Mouse (Mus musculus) CD8-positive naive resting alpha-beta T cell, adult 57 days (primary cell): Measurements from ENCODE around the gene Gm11559. TPM values are rescaled to one million over a fixed set of nuclear protein-coding genes. Genes with fewer than 3 reads are reported as not detected.

Source experiments
- total RNA-seq: library from RNA; stranded (reverse); gene quantifications from one replicate; pipeline ENCODE4 v1.2.4, GENCODE M21; 2023

Gm11559 gene
- total RNA-seq = not detected

DNA sequence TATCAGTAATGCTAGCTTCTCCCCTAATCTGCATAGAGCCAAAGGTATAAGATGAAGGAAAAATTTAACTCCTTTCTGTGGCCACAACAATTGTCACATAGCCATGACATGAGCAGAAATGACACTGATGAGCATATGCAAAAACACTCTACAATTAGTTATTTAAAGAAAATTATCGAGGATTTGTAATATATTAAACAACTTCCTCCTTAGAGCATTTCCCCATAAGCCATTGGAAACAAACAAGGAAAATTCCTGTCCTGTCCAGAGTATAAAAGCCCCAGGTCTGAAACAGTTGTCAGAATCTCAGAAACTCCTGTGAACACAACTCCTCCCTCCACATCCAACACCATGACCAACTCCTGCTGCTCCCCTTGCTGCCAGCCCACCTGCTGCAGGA lies at the start of gene Gm11559:
Gene Gm11559, plus strand, starts transcription at position 301 of the 400 bp plus-strand sequence.

DNA sequence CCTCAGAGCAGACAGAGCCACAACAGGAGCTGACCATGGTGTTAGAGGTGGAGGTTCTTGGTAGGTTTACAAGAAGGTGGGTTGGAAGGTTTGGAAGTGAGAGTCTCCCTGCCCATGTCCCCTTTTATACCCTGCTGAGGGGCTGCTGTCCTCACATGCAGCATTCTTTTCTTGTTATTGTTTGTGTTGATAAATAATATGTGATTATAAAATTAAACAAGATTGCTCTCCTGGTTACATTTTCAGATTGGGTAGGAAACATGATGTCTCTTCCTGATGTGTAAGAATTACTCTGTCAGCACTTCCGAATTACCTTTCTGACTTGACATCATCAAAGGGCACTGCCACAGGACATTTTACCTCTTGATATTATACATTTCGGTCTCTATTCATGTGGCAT lies 48.7 kb upstream of the Gm11559 start, which contains the start of gene Gm11564:
Gene Gm11564, minus strand, starts transcription at position 101 of the 400 bp plus-strand sequence.

DNA sequence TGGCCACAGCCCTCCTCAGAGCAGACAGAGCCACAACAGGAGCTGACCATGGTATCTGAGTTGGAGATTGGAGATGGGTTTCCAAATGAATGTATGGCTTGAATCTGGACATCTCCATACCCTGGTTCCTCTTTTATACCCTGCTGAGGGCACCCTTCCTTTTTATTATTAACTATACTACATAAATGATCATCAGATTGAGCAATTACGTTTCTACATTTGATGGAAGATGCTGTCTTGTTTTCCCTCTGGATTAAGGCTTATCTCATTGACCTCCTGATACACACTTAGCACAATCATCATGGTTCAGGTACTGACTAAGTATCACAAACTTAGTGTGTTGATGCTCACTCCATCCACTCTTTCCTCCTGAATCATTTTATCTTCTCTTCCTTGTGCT lies 26.3 kb upstream of the Gm11559 start, which contains the start of gene 2300003K06Rik:
Gene 2300003K06Rik, minus strand, starts transcription at position 101 of the 400 bp plus-strand sequence.

DNA sequence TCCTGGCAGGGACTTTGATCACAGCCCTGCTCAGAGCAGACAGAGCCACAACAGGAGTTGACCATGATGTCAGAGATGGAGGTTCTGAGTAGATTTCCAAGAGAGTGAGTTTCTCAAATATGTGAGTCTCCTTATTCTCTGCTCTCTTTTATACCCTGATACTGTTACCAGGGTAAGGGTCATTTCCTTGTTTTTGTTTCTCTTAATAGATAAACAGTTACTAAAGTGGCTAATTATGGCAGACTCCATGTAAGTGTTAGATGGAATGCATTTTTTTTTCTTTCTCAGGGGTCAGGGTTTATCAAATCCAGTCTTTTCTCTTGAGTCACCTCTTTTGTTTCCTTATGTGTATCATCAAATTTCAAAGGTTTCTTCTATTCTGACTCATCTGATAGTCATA lies 12.8 kb upstream of the Gm11559 start, which contains the start of gene Krtap4-16:
Gene Krtap4-16, minus strand, starts transcription at position 101 of the 400 bp plus-strand sequence.

GRCm38 (mm10) chr11:99857617-99858016 lies 6.7 kb upstream of the Gm11559 start, which contains the start of gene Gm11568:
Gm11568 (plus strand) TSS chr11:99857917.

GRCm38 (mm10) chr11:99873089-99873488 lies 8.8 kb downstream of the Gm11559 start, which contains the start of gene Krtap9-1:
Krtap9-1 (plus strand) TSS chr11:99873389.

DNA sequence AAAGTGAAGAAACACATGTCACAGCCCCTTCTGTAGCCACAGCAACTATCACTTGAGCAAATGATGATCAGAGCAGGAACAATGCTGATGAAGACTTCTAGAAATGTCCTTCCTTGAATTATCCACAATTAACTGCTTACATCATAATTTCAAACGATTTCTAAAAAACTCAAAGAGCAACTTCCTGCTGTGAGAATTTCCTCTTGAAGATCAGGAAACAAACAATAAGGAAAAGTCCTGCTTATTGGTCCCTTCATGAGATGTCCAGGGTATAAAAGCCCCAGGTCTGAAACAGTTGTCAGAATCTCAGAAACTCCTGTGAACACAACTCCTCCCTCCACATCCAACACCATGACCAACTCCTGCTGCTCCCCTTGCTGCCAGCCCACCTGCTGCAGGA lies 14.6 kb downstream of the Gm11559 start, which contains the start of gene Gm11567:
Gene Gm11567, plus strand, starts transcription at position 301 of the 400 bp plus-strand sequence.

DNA sequence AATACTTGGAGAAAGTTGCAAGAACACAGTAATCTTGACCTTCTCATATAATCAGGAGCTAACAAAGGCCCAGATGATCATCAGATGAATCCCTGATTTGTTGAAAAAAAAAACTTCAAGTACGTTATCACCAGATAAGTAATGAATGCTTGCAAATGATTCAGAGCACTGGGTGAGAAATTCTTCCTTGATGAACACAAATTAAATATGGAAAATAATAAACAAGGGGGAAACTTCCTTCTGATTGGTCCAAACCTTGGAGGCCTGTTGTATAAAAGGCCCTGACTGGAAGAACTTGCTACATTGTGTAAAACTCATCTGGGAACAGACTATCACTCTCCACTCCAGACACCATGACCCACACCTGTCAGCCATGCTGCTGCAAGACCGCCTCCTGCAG lies 43.3 kb downstream of the Gm11559 start, which contains the start of gene Krtap31-1:
Gene Krtap31-1, plus strand, starts transcription at position 301 of the 400 bp plus-strand sequence.

DNA sequence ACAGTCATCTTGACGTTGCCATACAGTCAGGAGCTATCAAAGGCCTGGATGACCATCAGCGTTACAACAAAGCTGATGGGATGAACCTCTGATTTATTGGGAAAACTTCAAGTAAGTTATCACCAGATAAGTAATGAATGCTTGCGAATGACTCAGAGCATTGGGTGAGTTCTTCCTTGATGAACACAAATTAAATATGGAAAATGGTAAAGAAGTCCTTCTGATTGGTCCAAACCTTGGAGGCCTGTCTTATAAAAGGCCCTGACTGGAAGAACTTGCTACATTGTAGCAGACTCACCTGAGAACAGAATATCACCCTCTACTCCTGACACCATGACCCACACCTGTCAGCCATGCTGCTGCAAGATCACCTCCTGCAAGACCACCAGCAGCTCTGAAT lies 50.2 kb downstream of the Gm11559 start, which contains the start of gene Gm11565:
Gene Gm11565, plus strand, starts transcription at position 301 of the 400 bp plus-strand sequence.

Other genes with a start within 250 kb of the Gm11559 start
- not detected for gene Krtap2-4, start 249.6 kb upstream of the Gm11559 start, total RNA-seq
- gene Gm11562, start 244.0 kb upstream of the Gm11559 start, total RNA-seq = not detected
- gene Krtap4-1, start 236.2 kb upstream of the Gm11559 start, total RNA-seq = not detected
- not detected for gene Krtap4-2, start 229.4 kb upstream of the Gm11559 start, total RNA-seq
- not detected for gene Krtap4-7, start 220.4 kb upstream of the Gm11559 start, total RNA-seq
- gene Gm11555, start 214.2 kb upstream of the Gm11559 start, total RNA-seq = not detected
- not detected for gene Gm11563, start 205.5 kb upstream of the Gm11559 start, total RNA-seq
- not detected for gene Krtap4-6, start 198.5 kb upstream of the Gm11559 start, total RNA-seq
- not detected for gene Gm14190, start 173.7 kb upstream of the Gm11559 start, total RNA-seq
- gene Gm14180, start 130.2 kb upstream of the Gm11559 start, total RNA-seq = not detected
- gene Gm11595, start 91.6 kb upstream of the Gm11559 start, total RNA-seq = not detected
- not detected for gene Krtap4-8, start 83.8 kb upstream of the Gm11559 start, total RNA-seq
- not detected for gene Krtap4-9, start 79.3 kb upstream of the Gm11559 start, total RNA-seq
- gene Gm11596, start 71.0 kb upstream of the Gm11559 start, total RNA-seq = not detected
- gene Gm11569, start 65.5 kb upstream of the Gm11559 start, total RNA-seq = not detected
- not detected for gene Gm11554, start 60.0 kb upstream of the Gm11559 start, total RNA-seq
- gene Krtap4-13, start 54.6 kb upstream of the Gm11559 start, total RNA-seq = not detected
- gene Gm11564, start 48.8 kb upstream of the Gm11559 start, total RNA-seq = not detected
- not detected for gene 2300003K06Rik, start 26.4 kb upstream of the Gm11559 start, total RNA-seq
- gene Krtap4-16, start 12.9 kb upstream of the Gm11559 start, total RNA-seq = not detected
- not detected for gene Gm11568, start 6.6 kb upstream of the Gm11559 start, total RNA-seq
- gene Krtap9-1, start 8.9 kb downstream of the Gm11559 start, total RNA-seq = not detected
- gene Gm11567, start 14.7 kb downstream of the Gm11559 start, total RNA-seq = not detected
- not detected for gene Krtap31-1, start 43.4 kb downstream of the Gm11559 start, total RNA-seq
- not detected for gene Gm11565, start 50.3 kb downstream of the Gm11559 start, total RNA-seq
- not detected for gene Krtap31-2, start 71.8 kb downstream of the Gm11559 start, total RNA-seq
- gene Krtap9-5, start 84.0 kb downstream of the Gm11559 start, total RNA-seq = not detected
- not detected for gene Krtap29-1, start 114.6 kb downstream of the Gm11559 start, total RNA-seq
- not detected for gene Krtap16-1, start 122.1 kb downstream of the Gm11559 start, total RNA-seq
- not detected for gene Krtap17-1, start 129.5 kb downstream of the Gm11559 start, total RNA-seq
- gene Krt33a, start 151.7 kb downstream of the Gm11559 start, total RNA-seq = not detected
- not detected for gene Krt33b, start 165.4 kb downstream of the Gm11559 start, total RNA-seq
- not detected for gene Krt34, start 177.1 kb downstream of the Gm11559 start, total RNA-seq
- not detected for gene Krt31, start 186.1 kb downstream of the Gm11559 start, total RNA-seq
- gene Krt32, start 223.8 kb downstream of the Gm11559 start, total RNA-seq = not detected
- gene Krt35, start 231.8 kb downstream of the Gm11559 start, total RNA-seq = not detected
- not detected for gene Krt36, start 241.2 kb downstream of the Gm11559 start, total RNA-seq